Mouse (Mus musculus): ENCODE results near the gene Bach1.

- TF ChIP-seq POLR2A (IDR thresholded peaks at IDR 0.05; ENCODE audit: low read depth, low read length) = no peak
- no peak for TF ChIP-seq CTCF (IDR thresholded peaks at IDR 0.05; ENCODE audit: borderline replicate concordance, insufficient read depth, low read length)
Observed at GRCm38 (mm10) chr16:87723479-87723878, 24.7 kb downstream of the Bach1 start.
